Mouse (Mus musculus): Measurements from ENCODE around the gene Trim56. TPM values are rescaled to one million over a fixed set of nuclear protein-coding genes. Genes with fewer than 3 reads are reported as not detected.

Gene Trim56
- total RNA-seq, 1 experiment from 2014 or later: 35.8 TPM

- ATAC-seq (replicated peaks in 1 of 2; ENCODE audit: insufficient read depth in 1 of 2, low FRiP score in 2 of 2, low TSS enrichment in 1 of 2, low read depth in 1 of 2, poor library complexity in 2 of 2, severe bottlenecking in 2 of 2): no peak
These were observed 4.2 kb downstream of the Trim56 start for GRCm38 (mm10) chr5:137111542-137112408.

DNA sequence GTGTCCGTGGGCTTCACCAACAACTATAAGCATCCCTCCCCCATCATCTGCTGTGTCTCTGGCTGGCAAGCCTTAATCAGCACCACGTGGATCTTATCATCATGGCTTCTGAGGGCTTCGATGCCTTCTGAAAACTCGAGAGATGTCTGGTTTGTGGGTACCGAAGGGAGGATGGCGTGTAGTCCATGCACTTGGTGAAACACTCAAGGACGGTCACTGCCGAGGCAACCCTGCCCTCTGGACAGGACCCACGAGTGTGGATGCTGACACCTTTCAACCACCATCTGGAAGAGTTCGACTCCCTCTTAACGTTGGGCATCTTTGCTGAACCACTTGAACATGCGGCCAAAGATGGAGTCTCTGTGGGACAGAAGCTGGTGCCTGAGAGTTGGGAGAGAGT lies 5.1 kb downstream of the Trim56 start:
- ATAC-seq (replicated peaks in 1 of 2; ENCODE audit: insufficient read depth in 1 of 2, low FRiP score in 2 of 2, low TSS enrichment in 1 of 2, low read depth in 1 of 2, poor library complexity in 2 of 2, severe bottlenecking in 2 of 2): no peak

GRCm38 (mm10) chr5:137109941-137110593 lies 5.9 kb downstream of the Trim56 start:
- ATAC-seq (replicated peaks in 1 of 2; ENCODE audit: insufficient read depth in 1 of 2, low FRiP score in 2 of 2, low TSS enrichment in 1 of 2, low read depth in 1 of 2, poor library complexity in 2 of 2, severe bottlenecking in 2 of 2): no peak

DNA sequence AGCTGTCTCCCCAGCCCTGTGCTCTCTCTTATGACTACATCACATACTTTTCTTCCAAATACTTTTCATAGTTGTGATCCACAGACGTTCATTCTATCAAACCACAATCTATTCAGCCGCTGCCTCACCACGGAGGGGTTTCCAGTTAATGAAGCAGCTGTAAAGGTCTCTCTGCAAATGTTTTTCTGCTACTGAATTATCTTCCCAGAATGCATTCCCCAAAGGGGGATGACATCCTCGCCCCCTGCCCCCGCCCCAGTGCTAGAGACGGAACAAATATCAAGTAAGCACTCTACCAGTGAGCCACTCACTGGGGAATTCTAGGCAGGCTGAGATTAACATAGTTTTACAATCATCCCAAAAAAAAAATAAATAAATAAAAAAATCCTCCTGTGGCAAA lies 7.9 kb downstream of the Trim56 start:
- ATAC-seq (replicated peaks in 1 of 2; ENCODE audit: insufficient read depth in 1 of 2, low FRiP score in 2 of 2, low TSS enrichment in 1 of 2, low read depth in 1 of 2, poor library complexity in 2 of 2, severe bottlenecking in 2 of 2): no peak

DNA sequence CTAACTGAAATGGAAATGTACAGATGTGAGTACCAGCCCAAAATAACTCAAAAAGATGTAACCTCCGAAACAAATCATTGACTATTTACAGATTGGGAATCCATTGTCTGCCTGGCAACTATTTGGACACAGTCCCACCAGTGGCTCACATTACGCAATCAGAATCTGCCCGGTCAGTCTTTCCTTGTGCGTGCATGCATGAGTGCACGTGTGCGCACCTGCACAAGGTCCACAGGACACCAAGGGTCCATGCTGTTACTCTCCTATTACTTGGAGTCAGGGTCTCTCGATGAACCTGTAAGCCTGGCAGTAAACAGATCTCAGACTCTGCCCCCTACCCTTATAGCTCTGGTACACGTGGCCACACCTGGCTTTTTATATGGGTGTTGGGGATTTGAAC lies 8.3 kb downstream of the Trim56 start:
- no peak for ATAC-seq (replicated peaks in 1 of 2; ENCODE audit: insufficient read depth in 1 of 2, low FRiP score in 2 of 2, low TSS enrichment in 1 of 2, low read depth in 1 of 2, poor library complexity in 2 of 2, severe bottlenecking in 2 of 2)

GRCm38 (mm10) chr5:137107024-137107423 lies 9.0 kb downstream of the Trim56 start:
- 0 out of 4 replicates have a peak, but pooled peaks of 1 of the 2 experiments have one; percentile 22 for ATAC-seq (replicated peaks in 1 of 2; ENCODE audit: insufficient read depth in 1 of 2, low FRiP score in 2 of 2, low TSS enrichment in 1 of 2, low read depth in 1 of 2, poor library complexity in 2 of 2, severe bottlenecking in 2 of 2)

DNA sequence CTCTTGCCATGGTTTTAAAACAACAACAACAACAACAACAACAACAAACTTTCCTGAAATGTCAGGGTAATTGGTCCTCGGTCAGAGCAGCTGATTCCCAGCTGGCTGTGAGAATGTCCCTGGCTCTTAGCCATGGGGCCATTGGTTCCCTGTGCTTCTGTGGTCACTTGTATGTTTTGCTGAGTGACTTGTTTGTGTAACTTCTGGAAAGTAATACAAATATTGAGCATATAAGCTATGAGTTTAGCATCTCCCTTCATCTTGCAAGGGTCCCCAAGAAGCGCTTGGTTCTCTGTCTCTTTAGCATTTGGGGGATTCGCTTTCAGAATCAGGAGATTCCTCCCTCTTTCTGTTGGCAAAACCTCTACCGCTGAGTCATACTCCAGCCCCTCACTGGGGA lies 9.6 kb downstream of the Trim56 start:
- no peak for ATAC-seq (replicated peaks in 1 of 2; ENCODE audit: insufficient read depth in 1 of 2, low FRiP score in 2 of 2, low TSS enrichment in 1 of 2, low read depth in 1 of 2, poor library complexity in 2 of 2, severe bottlenecking in 2 of 2)

DNA sequence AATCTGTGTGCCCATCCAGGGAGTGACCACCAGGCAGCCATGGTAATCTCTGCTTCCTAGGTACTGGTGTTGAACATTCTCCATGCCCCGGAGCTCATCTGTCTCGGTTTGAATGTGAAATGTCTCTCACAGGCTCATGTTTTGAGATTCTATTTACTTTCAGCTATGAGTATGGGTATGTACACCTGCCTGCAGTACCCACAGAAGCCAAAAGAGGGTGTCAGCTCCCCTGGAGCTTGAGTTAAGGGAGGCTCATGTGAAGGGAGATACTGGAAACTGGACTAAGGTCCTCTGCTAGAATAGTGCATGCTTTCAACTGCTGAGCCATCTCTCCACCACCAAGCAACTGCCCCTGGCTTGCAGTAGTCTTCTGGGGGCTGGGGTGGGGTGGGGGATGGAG lies 12.0 kb downstream of the Trim56 start:
- ATAC-seq (replicated peaks in 1 of 2; ENCODE audit: insufficient read depth in 1 of 2, low FRiP score in 2 of 2, low TSS enrichment in 1 of 2, low read depth in 1 of 2, poor library complexity in 2 of 2, severe bottlenecking in 2 of 2): no peak

GRCm38 (mm10) chr5:137102575-137103522 lies 13.2 kb downstream of the Trim56 start:
- peak; percentile 87 to 91 for ATAC-seq (replicated peaks in 1 of 2; ENCODE audit: insufficient read depth in 1 of 2, low FRiP score in 2 of 2, low TSS enrichment in 1 of 2, low read depth in 1 of 2, poor library complexity in 2 of 2, severe bottlenecking in 2 of 2)

- no peak for ATAC-seq (replicated peaks in 1 of 2; ENCODE audit: insufficient read depth in 1 of 2, low FRiP score in 2 of 2, low TSS enrichment in 1 of 2, low read depth in 1 of 2, poor library complexity in 2 of 2, severe bottlenecking in 2 of 2)
These were observed 13.9 kb downstream of the Trim56 start for GRCm38 (mm10) chr5:137102078-137102477.

GRCm38 (mm10) chr5:137100660-137101059 lies 15.3 kb downstream of the Trim56 start:
- no peak for ATAC-seq (replicated peaks in 1 of 2; ENCODE audit: insufficient read depth in 1 of 2, low FRiP score in 2 of 2, low TSS enrichment in 1 of 2, low read depth in 1 of 2, poor library complexity in 2 of 2, severe bottlenecking in 2 of 2)

DNA sequence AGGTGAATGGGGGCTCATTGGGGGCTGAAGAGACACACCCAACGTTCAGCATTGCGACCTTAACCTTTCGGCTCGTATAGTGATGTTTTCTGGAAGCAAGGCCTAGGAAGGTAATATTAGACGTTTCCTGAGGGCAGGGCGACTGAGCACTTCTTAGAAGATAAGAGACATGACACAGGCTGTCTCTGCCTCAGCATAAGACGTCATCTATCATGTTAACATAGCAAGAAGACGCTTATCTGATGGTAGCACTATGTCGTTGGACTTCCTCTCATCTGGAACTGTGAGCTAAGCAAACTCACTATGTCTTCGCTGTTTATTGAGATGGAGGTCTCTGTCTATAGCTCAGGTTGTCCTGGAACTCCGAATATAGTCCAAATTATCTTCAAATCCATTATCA lies 17.6 kb downstream of the Trim56 start:
- no peak for ATAC-seq (replicated peaks in 1 of 2; ENCODE audit: insufficient read depth in 1 of 2, low FRiP score in 2 of 2, low TSS enrichment in 1 of 2, low read depth in 1 of 2, poor library complexity in 2 of 2, severe bottlenecking in 2 of 2)

- no peak for ATAC-seq (replicated peaks in 1 of 2; ENCODE audit: insufficient read depth in 1 of 2, low FRiP score in 2 of 2, low TSS enrichment in 1 of 2, low read depth in 1 of 2, poor library complexity in 2 of 2, severe bottlenecking in 2 of 2)
These were observed 20.0 kb downstream of the Trim56 start for GRCm38 (mm10) chr5:137096037-137096436.

DNA sequence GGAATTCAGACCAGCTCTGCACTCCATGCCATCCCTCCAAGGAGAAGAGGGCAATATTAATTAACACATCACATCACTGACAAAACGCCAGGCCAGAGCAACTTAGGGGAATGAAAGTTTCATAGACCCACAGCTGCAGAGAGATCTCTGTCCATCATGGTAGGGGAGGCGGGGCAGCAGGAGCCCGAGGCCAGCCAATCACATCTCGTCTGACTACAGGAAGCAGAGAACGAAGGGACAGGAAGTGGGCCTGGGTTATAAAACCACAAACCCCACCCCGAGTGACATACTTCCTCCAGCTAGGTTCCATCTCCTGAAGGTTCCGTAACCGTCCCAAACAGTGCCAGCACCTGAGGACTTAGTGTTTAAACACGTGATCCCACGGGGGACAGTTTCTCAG lies 20.9 kb downstream of the Trim56 start:
- peak in 1 of 2 experiments; percentile 69; a peak in 2 of 4 replicates for ATAC-seq (replicated peaks in 1 of 2; ENCODE audit: insufficient read depth in 1 of 2, low FRiP score in 2 of 2, low TSS enrichment in 1 of 2, low read depth in 1 of 2, poor library complexity in 2 of 2, severe bottlenecking in 2 of 2)

GRCm38 (mm10) chr5:137093720-137094119 lies 22.3 kb downstream of the Trim56 start:
- ATAC-seq (replicated peaks in 1 of 2; ENCODE audit: insufficient read depth in 1 of 2, low FRiP score in 2 of 2, low TSS enrichment in 1 of 2, low read depth in 1 of 2, poor library complexity in 2 of 2, severe bottlenecking in 2 of 2): no peak

DNA sequence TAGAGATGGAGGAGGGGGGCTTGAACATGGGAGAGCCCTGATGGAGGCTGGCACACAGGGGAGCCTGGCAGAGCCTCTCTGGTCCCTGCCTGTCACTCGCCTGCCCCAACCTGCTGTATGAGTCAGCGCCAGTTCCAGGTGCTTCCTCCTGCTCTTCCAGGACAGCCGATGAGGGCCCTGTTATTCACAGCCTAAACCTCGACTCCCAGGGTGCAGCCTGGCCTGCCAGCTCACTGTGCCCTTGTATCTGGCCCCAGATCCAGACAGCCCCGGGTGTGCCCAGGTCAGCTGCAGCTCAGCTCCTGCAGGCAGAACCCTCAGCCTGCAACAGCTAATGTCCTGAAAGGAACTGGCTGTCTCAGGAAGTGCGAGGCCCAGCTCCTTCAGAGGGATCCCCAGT lies 24.4 kb downstream of the Trim56 start:
- peak in 1 of 2 experiments; percentile 64; a peak in 1 of 4 replicates for ATAC-seq (replicated peaks in 1 of 2; ENCODE audit: insufficient read depth in 1 of 2, low FRiP score in 2 of 2, low TSS enrichment in 1 of 2, low read depth in 1 of 2, poor library complexity in 2 of 2, severe bottlenecking in 2 of 2)

GRCm38 (mm10) chr5:137090870-137091269 lies 25.1 kb downstream of the Trim56 start:
- ATAC-seq (replicated peaks in 1 of 2; ENCODE audit: insufficient read depth in 1 of 2, low FRiP score in 2 of 2, low TSS enrichment in 1 of 2, low read depth in 1 of 2, poor library complexity in 2 of 2, severe bottlenecking in 2 of 2): no peak

GRCm38 (mm10) chr5:137087410-137087809 lies 28.6 kb downstream of the Trim56 start:
- no peak for ATAC-seq (replicated peaks in 1 of 2; ENCODE audit: insufficient read depth in 1 of 2, low FRiP score in 2 of 2, low TSS enrichment in 1 of 2, low read depth in 1 of 2, poor library complexity in 2 of 2, severe bottlenecking in 2 of 2)

Measured in hematopoietic stem cell, adult 5-6 weeks (primary cell).